Mouse (Mus musculus): ENCODE results near the gene Exoc4.

- TF ChIP-seq CTCF (IDR thresholded peaks at IDR 0.05; ENCODE audit: extremely low read depth, insufficient read length, insufficient replicate concordance, low read depth, low read length) (no peak), POLR2A (IDR thresholded peaks at IDR 0.05; ENCODE audit: low read depth, low read length) (no peak)
Observed at GRCm38 (mm10) chr6:33992213-33993034, 743.5 kb downstream of the Exoc4 start.

Measured in small intestine, adult 2 months (tissue).